Mouse (Mus musculus) ES-Bruce4 (cell line): ENCODE data around the gene Plod1. TPM values are rescaled to one million over a fixed set of nuclear protein-coding genes. Genes with fewer than 3 reads are reported as not detected.

Experiments used
- H3K27ac ChIP-seq: 2 replicates; pipeline ENCODE4 v1.5.1; 2012; ENCODE audit warnings: low read length, inconsistent platforms; ENCODE audit not compliant: insufficient read depth
- H3K27me3 ChIP-seq: 2 replicates; pipeline ENCODE4 v1.6.1; 2012; ENCODE audit warnings: mild to moderate bottlenecking, low read length, inconsistent platforms; ENCODE audit not compliant: control insufficient read depth, poor library complexity, insufficient read depth, severe bottlenecking
- H3K36me3 ChIP-seq: 2 replicates; pipeline ENCODE4 v1.6.1; 2012; ENCODE audit warnings: inconsistent platforms, mild to moderate bottlenecking, low read length, moderate library complexity; ENCODE audit not compliant: control insufficient read depth, poor library complexity, insufficient read depth, severe bottlenecking
- H3K4me1 ChIP-seq: one replicate; pipeline ENCODE4 v1.8.1; 2011; ENCODE audit warnings: low read length; ENCODE audit not compliant: control insufficient read depth, insufficient read depth
- H3K4me3 ChIP-seq: 2 replicates; pipeline ENCODE4 v1.5.1; 2011; ENCODE audit warnings: low read depth, mild to moderate bottlenecking, low read length
- H3K9ac ChIP-seq: 2 replicates; pipeline ENCODE4 v1.6.1; 2012; ENCODE audit warnings: low read depth, mild to moderate bottlenecking, inconsistent platforms; ENCODE audit not compliant: poor library complexity, severe bottlenecking
- H3K9me3 ChIP-seq: replicated peaks from 2 replicates; pipeline ENCODE4 v1.6.1; 2012; ENCODE audit warnings: mild to moderate bottlenecking, low read length, inconsistent platforms; ENCODE audit not compliant: control insufficient read depth, poor library complexity, insufficient read depth, severe bottlenecking
- CTCF ChIP-seq: IDR thresholded peaks from one replicate; pipeline ENCODE4 v1.8.1; 2011; ENCODE audit warnings: low read depth, low read length
- EP300 ChIP-seq: IDR thresholded peaks from 2 replicates; pipeline ENCODE4 v1.6.1; 2011; ENCODE audit warnings: low read depth, low read length; ENCODE audit not compliant: insufficient read depth
- POLR2A ChIP-seq: IDR thresholded peaks from one replicate; pipeline ENCODE4 v1.8.1; 2011; ENCODE audit warnings: low read length; ENCODE audit not compliant: insufficient read depth
- polyA plus RNA-seq: library from polyadenylated mRNA; stranded (reverse); fragments of >200 nt; gene quantifications from 2 replicates; pipeline ENCODE4 v1.2.4, GENCODE M21; 2011; ENCODE audit warnings: low read depth; ENCODE audit not compliant: missing spikeins, insufficient read depth, insufficient read length

Gene Plod1
- polyA plus RNA-seq, 1 experiment, result 26.3 TPM

DNA sequence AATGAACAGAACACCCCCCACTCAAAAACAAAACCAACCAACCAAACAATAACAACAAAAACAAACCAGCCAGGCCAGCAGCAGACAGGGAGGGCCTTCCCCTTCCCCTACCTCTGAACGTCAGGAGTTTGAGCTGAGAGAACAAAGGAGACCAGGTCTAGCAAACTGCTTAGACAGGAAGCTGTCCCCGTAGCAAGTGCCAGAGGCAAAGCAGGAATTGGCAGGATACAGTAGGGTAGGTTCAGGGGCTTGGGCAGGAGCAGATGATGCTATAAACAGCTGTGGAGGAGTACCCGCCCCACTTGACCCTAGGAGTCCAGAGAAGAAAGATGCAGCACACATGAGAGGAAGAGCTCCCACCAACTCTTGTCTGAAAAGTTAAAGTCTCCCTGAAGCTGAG, 2.4 kb downstream of the Plod1 start:
- no peaks in the 10 kb centered on the region for H3K27me3 ChIP-seq
- peaks cover 9% of the 10 kb centered on the region for H3K4me1 ChIP-seq
- H3K27ac ChIP-seq, result no peak overlapping the region
- no peak overlapping the region for H3K4me3 ChIP-seq
- no peaks in the 10 kb centered on the region for H3K9me3 ChIP-seq
- H3K9ac ChIP-seq, result no peak overlapping the region
- no peaks in the 10 kb centered on the region for H3K36me3 ChIP-seq
- no peak for TF ChIP-seq POLR2A
- TF ChIP-seq EP300, result no peak
- TF ChIP-seq CTCF, result no peak

DNA sequence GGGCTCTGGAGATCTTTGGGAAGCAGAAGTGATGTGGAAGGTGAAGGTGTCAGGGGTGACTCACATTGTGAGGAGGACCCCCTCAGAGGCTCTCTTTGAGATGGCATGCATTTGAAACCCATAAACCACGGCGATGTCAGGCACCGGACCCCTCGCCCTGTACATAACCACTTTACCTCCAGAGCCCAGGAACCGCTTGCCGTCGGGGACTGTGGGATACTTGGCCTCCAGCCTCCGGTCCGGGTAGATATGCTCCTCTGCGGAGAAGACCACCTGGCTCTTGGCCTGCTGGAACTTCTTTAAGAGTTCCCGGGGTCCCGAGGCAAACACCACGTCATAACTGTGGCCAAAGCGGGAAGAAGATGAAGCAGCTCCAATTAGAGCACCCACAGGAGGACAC, 5.6 kb downstream of the Plod1 start:
- Histone ChIP-seq H3K9ac (no peak overlapping the region), H3K27ac (no peak overlapping the region), H3K9me3 (no peaks in the 10 kb centered on the region), H3K36me3 (no peaks in the 10 kb centered on the region), H3K4me3 (no peak overlapping the region), H3K27me3 (no peaks in the 10 kb centered on the region), H3K4me1 (peaks cover 7% of the 10 kb centered on the region)
- TF ChIP-seq CTCF (no peak), POLR2A (no peak), EP300 (no peak)

- H3K27me3 ChIP-seq, result no peaks in the 10 kb centered on the region
- H3K9ac ChIP-seq, result no peak overlapping the region
- peak overlapping the region; percentile 36; the same call in 1 of the 2 replicates for H3K4me3 ChIP-seq
- no peak for TF ChIP-seq EP300
- no peak for TF ChIP-seq CTCF
- TF ChIP-seq POLR2A, result no peak
- no peaks in the 10 kb centered on the region for H3K36me3 ChIP-seq
- H3K9me3 ChIP-seq, result no peaks in the 10 kb centered on the region
- H3K27ac ChIP-seq, result no peak overlapping the region; the same call in 1 of the 2 replicates
- H3K4me1 ChIP-seq, result peaks cover 3% of the 10 kb centered on the region
These were observed 8.0 kb downstream of the Plod1 start for GRCm38 (mm10) chr4:147928540-147928939.

GRCm38 (mm10) chr4:147928136-147928535, 8.4 kb downstream of the Plod1 start:
- TF ChIP-seq CTCF (no peak), EP300 (no peak), POLR2A (no peak)
- Histone ChIP-seq H3K27me3 (no peaks in the 10 kb centered on the region), H3K36me3 (no peaks in the 10 kb centered on the region), H3K9ac (no peak overlapping the region), H3K9me3 (no peaks in the 10 kb centered on the region), H3K4me3 (peak overlapping the region; percentile 36; the same call in 1 of the 2 replicates), H3K4me1 (peaks cover 3% of the 10 kb centered on the region), H3K27ac (peak overlapping the region; percentile 18; the same call in 1 of the 2 replicates)

GRCm38 (mm10) chr4:147927705-147928104, 8.9 kb downstream of the Plod1 start:
- Histone ChIP-seq H3K4me3 (0 out of 2 replicates have a peak overlapping the region, but pooled peaks have one; percentile 5), H3K36me3 (no peaks in the 10 kb centered on the region), H3K4me1 (peaks cover 3% of the 10 kb centered on the region), H3K27ac (peak overlapping the region; percentile 18; the same call in 1 of the 2 replicates), H3K9me3 (no peaks in the 10 kb centered on the region), H3K27me3 (no peaks in the 10 kb centered on the region), H3K9ac (no peak overlapping the region)
- no peak for TF ChIP-seq EP300
- TF ChIP-seq POLR2A, result no peak
- no peak for TF ChIP-seq CTCF

DNA sequence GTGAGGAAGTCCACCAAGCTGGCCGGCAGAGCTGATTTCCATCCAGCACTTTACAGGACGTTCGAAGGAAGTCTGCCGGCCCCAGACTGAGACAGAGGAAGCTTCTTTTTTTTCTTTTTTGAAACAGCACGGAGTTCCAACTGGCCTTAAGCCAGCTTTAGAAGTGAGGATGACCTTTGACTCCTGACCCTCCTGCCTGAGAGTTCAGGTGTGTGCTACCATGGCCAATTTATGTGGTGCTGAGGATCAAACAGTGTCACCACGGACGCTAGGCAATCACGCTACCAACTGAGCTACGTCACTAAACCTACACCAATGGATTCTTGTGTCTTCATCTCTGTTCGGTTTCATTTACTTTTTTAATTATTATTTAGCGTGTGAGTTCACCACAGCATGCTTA, 14.2 kb downstream of the Plod1 start:
- no peaks in the 10 kb centered on the region for H3K9me3 ChIP-seq
- H3K27me3 ChIP-seq, result no peaks in the 10 kb centered on the region
- H3K27ac ChIP-seq, result no peak overlapping the region
- H3K36me3 ChIP-seq, result no peaks in the 10 kb centered on the region
- H3K4me3 ChIP-seq, result no peak overlapping the region
- no peaks in the 10 kb centered on the region for H3K4me1 ChIP-seq
- no peak overlapping the region for H3K9ac ChIP-seq
- TF ChIP-seq POLR2A (no peak), CTCF (no peak), EP300 (no peak)

DNA sequence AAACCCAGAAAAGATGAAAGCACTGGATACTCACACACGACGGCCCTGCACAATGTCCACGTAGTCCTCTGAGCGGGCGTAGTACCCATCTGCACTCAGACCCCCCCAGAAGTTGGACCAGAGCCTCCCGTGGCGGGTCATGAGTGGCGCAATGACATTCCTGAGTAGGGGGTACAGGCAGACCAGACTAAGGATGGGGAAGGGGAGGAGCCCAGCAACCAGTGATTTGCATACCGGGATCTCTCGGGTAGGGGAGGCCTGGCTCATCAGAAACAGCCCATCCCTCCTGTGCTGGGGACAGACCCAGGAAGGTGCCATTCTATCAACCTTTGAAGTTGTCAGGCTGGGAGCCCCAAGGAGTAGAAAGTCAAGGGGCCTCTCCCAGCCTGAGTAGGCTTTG, 15.6 kb downstream of the Plod1 start:
- H3K4me1 ChIP-seq, result no peaks in the 10 kb centered on the region
- no peak overlapping the region for H3K27ac ChIP-seq
- no peaks in the 10 kb centered on the region for H3K9me3 ChIP-seq
- TF ChIP-seq POLR2A (no peak), EP300 (no peak), CTCF (no peak)
- no peak overlapping the region for H3K4me3 ChIP-seq
- H3K27me3 ChIP-seq, result no peaks in the 10 kb centered on the region
- no peaks in the 10 kb centered on the region for H3K36me3 ChIP-seq
- H3K9ac ChIP-seq, result no peak overlapping the region
